Mouse (Mus musculus): ENCODE data around the gene Noto. TPM values are rescaled to one million over a fixed set of nuclear protein-coding genes. Genes with fewer than 3 reads are reported as not detected.

Noto gene
- polyA plus RNA-seq (2015; fragmentation: Nextera tagmentation; extraction: Ambion mirVana), result not detected in 2 replicates

GRCm38 (mm10) chr6:85423836-85424379, at the start of gene Noto:
Gene Noto, plus strand, starts transcription at chr6:85423886.
- H3K4me3 ChIP-seq (replicated peaks; ENCODE audit: low read length), result no peak within 1 kb of the TSS
- no peaks in the 10 kb centered on the region for H3K4me1 ChIP-seq (replicated peaks; ENCODE audit: control insufficient read depth, insufficient read depth, low read length)
- no peak within 1 kb of the TSS for H3K4me2 ChIP-seq (ENCODE audit: low read length)
- 15% methylated on average over 28 of the region's 28 CpGs for WGBS
- no peak for ATAC-seq
- H3K27ac ChIP-seq (ENCODE audit: low read length), result no peak within 1 kb of the TSS
- no peaks in the 10 kb centered on the region for H3K9me3 ChIP-seq (ENCODE audit: control insufficient read depth, low read length)
- H3K27me3 ChIP-seq (replicated peaks; ENCODE audit: control insufficient read depth, insufficient read depth, low read length), result no peaks in the 10 kb centered on the region
- H3K36me3 ChIP-seq (ENCODE audit: control insufficient read depth, insufficient read depth), result no peaks in the 10 kb centered on the region
- no peak within 1 kb of the TSS for H3K9ac ChIP-seq (replicated peaks; ENCODE audit: low read depth, low read length)

GRCm38 (mm10) chr6:85373951-85374733, 49.5 kb upstream of the Noto start, which contains the start of gene Rab11fip5:
Gene Rab11fip5, minus strand, starts transcription at chr6:85374634.
- Histone ChIP-seq H3K9me3 (ENCODE audit: control insufficient read depth, low read length) (no peaks in the 10 kb centered on the region), H3K4me2 (ENCODE audit: low read length) (peak within 1 kb of the TSS; percentile 75), H3K27ac (ENCODE audit: low read length) (peak within 1 kb of the TSS; percentile 71), H3K27me3 (replicated peaks; ENCODE audit: control insufficient read depth, insufficient read depth, low read length) (no peaks in the 10 kb centered on the region), H3K36me3 (ENCODE audit: control insufficient read depth, insufficient read depth) (no peaks in the 10 kb centered on the region), H3K9ac (replicated peaks; ENCODE audit: low read depth, low read length) (peak within 1 kb of the TSS; percentile 89), H3K4me1 (replicated peaks; ENCODE audit: control insufficient read depth, insufficient read depth, low read length) (peaks cover 22% of the 10 kb centered on the region), H3K4me3 (replicated peaks; ENCODE audit: low read length) (peak within 1 kb of the TSS; percentile 76)
- 1% methylated on average over 80 of the region's 80 CpGs for WGBS
- peak; percentile 46 for ATAC-seq

- ATAC-seq, result peak; percentile 98
- H3K36me3 ChIP-seq (ENCODE audit: control insufficient read depth, insufficient read depth), result no peaks in the 10 kb centered on the region
- peaks cover 21% of the 10 kb centered on the region for H3K4me1 ChIP-seq (replicated peaks; ENCODE audit: control insufficient read depth, insufficient read depth, low read length)
- peak overlapping the region; percentile 66 for H3K4me2 ChIP-seq (ENCODE audit: low read length)
- WGBS, result 0% methylated on average over 19 of the region's 19 CpGs
- peak overlapping the region; percentile 76 for H3K4me3 ChIP-seq (replicated peaks; ENCODE audit: low read length)
- peak overlapping the region; percentile 56 for H3K9ac ChIP-seq (replicated peaks; ENCODE audit: low read depth, low read length)
- peak overlapping the region; percentile 71; the same call in 1 of the 2 replicates for H3K27ac ChIP-seq (ENCODE audit: low read length)
- no peaks in the 10 kb centered on the region for H3K9me3 ChIP-seq (ENCODE audit: control insufficient read depth, low read length)
- H3K27me3 ChIP-seq (replicated peaks; ENCODE audit: control insufficient read depth, insufficient read depth, low read length), result no peaks in the 10 kb centered on the region
These were observed 49.0 kb upstream of the Noto start for GRCm38 (mm10) chr6:85374734-85375114.

- 81% methylated on average over 4 of the region's 4 CpGs for WGBS
- no peak for ATAC-seq
- no peak overlapping the region for H3K4me2 ChIP-seq (ENCODE audit: low read length)
These were observed 46.5 kb upstream of the Noto start for GRCm38 (mm10) chr6:85377066-85377734.

GRCm38 (mm10) chr6:85377876-85378275, 45.8 kb upstream of the Noto start:
- H3K9ac ChIP-seq (replicated peaks; ENCODE audit: low read depth, low read length), result no peak overlapping the region
- no peak overlapping the region for H3K27ac ChIP-seq (ENCODE audit: low read length)
- WGBS, result 63% methylated on average over 5 of the region's 5 CpGs
- no peak overlapping the region for H3K4me2 ChIP-seq (ENCODE audit: low read length)
- no peak for ATAC-seq
- H3K36me3 ChIP-seq (ENCODE audit: control insufficient read depth, insufficient read depth), result no peaks in the 10 kb centered on the region
- peaks cover 13% of the 10 kb centered on the region for H3K4me1 ChIP-seq (replicated peaks; ENCODE audit: control insufficient read depth, insufficient read depth, low read length)
- H3K27me3 ChIP-seq (replicated peaks; ENCODE audit: control insufficient read depth, insufficient read depth, low read length), result no peaks in the 10 kb centered on the region
- no peaks in the 10 kb centered on the region for H3K9me3 ChIP-seq (ENCODE audit: control insufficient read depth, low read length)
- H3K4me3 ChIP-seq (replicated peaks; ENCODE audit: low read length), result no peak overlapping the region

More at GRCm38 (mm10) chr6:85377066-85377734, 46.5 kb upstream of the Noto start:
- no peaks in the 10 kb centered on the region for H3K27me3 ChIP-seq (replicated peaks; ENCODE audit: control insufficient read depth, insufficient read depth, low read length)
- no peak overlapping the region for H3K4me3 ChIP-seq (replicated peaks; ENCODE audit: low read length)
- H3K27ac ChIP-seq (ENCODE audit: low read length), result no peak overlapping the region
- H3K36me3 ChIP-seq (ENCODE audit: control insufficient read depth, insufficient read depth), result no peaks in the 10 kb centered on the region
- H3K4me1 ChIP-seq (replicated peaks; ENCODE audit: control insufficient read depth, insufficient read depth, low read length), result peaks cover 20% of the 10 kb centered on the region
- no peaks in the 10 kb centered on the region for H3K9me3 ChIP-seq (ENCODE audit: control insufficient read depth, low read length)
- H3K9ac ChIP-seq (replicated peaks; ENCODE audit: low read depth, low read length), result no peak overlapping the region

- Histone ChIP-seq H3K27me3 (replicated peaks; ENCODE audit: control insufficient read depth, insufficient read depth, low read length) (no peaks in the 10 kb centered on the region), H3K9me3 (ENCODE audit: control insufficient read depth, low read length) (no peaks in the 10 kb centered on the region), H3K4me1 (replicated peaks; ENCODE audit: control insufficient read depth, insufficient read depth, low read length) (peaks cover 6% of the 10 kb centered on the region), H3K4me2 (ENCODE audit: low read length) (no peak overlapping the region), H3K27ac (ENCODE audit: low read length) (no peak overlapping the region), H3K9ac (replicated peaks; ENCODE audit: low read depth, low read length) (no peak overlapping the region), H3K36me3 (ENCODE audit: control insufficient read depth, insufficient read depth) (no peaks in the 10 kb centered on the region), H3K4me3 (replicated peaks; ENCODE audit: low read length) (no peak overlapping the region)
- 68% methylated on average over 8 of the region's 8 CpGs for WGBS
- ATAC-seq, result no peak
These were observed 45.1 kb upstream of the Noto start for GRCm38 (mm10) chr6:85378629-85379028.

GRCm38 (mm10) chr6:85380201-85380900, 43.3 kb upstream of the Noto start:
- Histone ChIP-seq H3K36me3 (ENCODE audit: control insufficient read depth, insufficient read depth) (no peaks in the 10 kb centered on the region), H3K27ac (ENCODE audit: low read length) (no peak overlapping the region), H3K27me3 (replicated peaks; ENCODE audit: control insufficient read depth, insufficient read depth, low read length) (no peaks in the 10 kb centered on the region), H3K4me1 (replicated peaks; ENCODE audit: control insufficient read depth, insufficient read depth, low read length) (peaks cover 4% of the 10 kb centered on the region), H3K9me3 (ENCODE audit: control insufficient read depth, low read length) (no peaks in the 10 kb centered on the region), H3K4me2 (ENCODE audit: low read length) (0 out of 2 replicates have a peak overlapping the region, but pooled peaks have one; percentile 8), H3K4me3 (replicated peaks; ENCODE audit: low read length) (no peak overlapping the region), H3K9ac (replicated peaks; ENCODE audit: low read depth, low read length) (no peak overlapping the region)
- 29% methylated on average over 10 of the region's 10 CpGs for WGBS
- ATAC-seq, result peak; percentile 88

GRCm38 (mm10) chr6:85380901-85381647, 42.6 kb upstream of the Noto start:
- H3K9ac ChIP-seq (replicated peaks; ENCODE audit: low read depth, low read length), result no peak overlapping the region
- H3K4me2 ChIP-seq (ENCODE audit: low read length), result 0 out of 2 replicates have a peak overlapping the region, but pooled peaks have one; percentile 8
- H3K4me3 ChIP-seq (replicated peaks; ENCODE audit: low read length), result no peak overlapping the region
- no peaks in the 10 kb centered on the region for H3K9me3 ChIP-seq (ENCODE audit: control insufficient read depth, low read length)
- H3K4me1 ChIP-seq (replicated peaks; ENCODE audit: control insufficient read depth, insufficient read depth, low read length), result peaks cover 4% of the 10 kb centered on the region
- 25% methylated on average over 17 of the region's 17 CpGs for WGBS
- H3K27me3 ChIP-seq (replicated peaks; ENCODE audit: control insufficient read depth, insufficient read depth, low read length), result no peaks in the 10 kb centered on the region
- 0 out of 2 replicates have a peak, but pooled peaks have one; percentile 26 for ATAC-seq
- no peak overlapping the region for H3K27ac ChIP-seq (ENCODE audit: low read length)
- no peaks in the 10 kb centered on the region for H3K36me3 ChIP-seq (ENCODE audit: control insufficient read depth, insufficient read depth)

All from forebrain, embryonic 16.5 days (tissue).